Mouse (Mus musculus): ENCODE data around the gene Zic1.

- TF ChIP-seq CTCF (IDR thresholded peaks at IDR 0.05; ENCODE audit: low read depth): no peak
- no peak for TF ChIP-seq EP300 (IDR thresholded peaks at IDR 0.05; ENCODE audit: low read depth)
Observed at GRCm38 (mm10) chr9:91358851-91359687, 6.5 kb downstream of the Zic1 start.
